Mouse (Mus musculus): Measurements from ENCODE around the gene Fam32a. TPM values are rescaled to one million over a fixed set of nuclear protein-coding genes. Genes with fewer than 3 reads are reported as not detected.

Gene Fam32a
- polyA plus RNA-seq, 1 experiment from 2014 or later, result 76.0 TPM

GRCm38 (mm10) chr8:72208582-72208981 is 10.9 kb upstream of the Fam32a start:
- Histone ChIP-seq H3K9me3 (ENCODE audit: control insufficient read depth, low read length) (peaks cover under 1% of the 10 kb centered on the region; the same call in 1 of the 2 replicates), H3K27me3 (ENCODE audit: control insufficient read depth, insufficient read depth, low read length) (no peaks in the 10 kb centered on the region), H3K27ac (ENCODE audit: low read depth, low read length) (no peak overlapping the region), H3K4me3 (ENCODE audit: low read depth, low read length) (no peak overlapping the region), H3K36me3 (ENCODE audit: control insufficient read depth, insufficient read depth, low read length) (no peaks in the 10 kb centered on the region), H3K4me2 (ENCODE audit: low read depth, low read length, severe bottlenecking) (no peak overlapping the region), H3K4me1 (replicated peaks; ENCODE audit: control insufficient read depth, insufficient read depth, low read length) (no peaks in the 10 kb centered on the region), H3K9ac (ENCODE audit: low read length) (no peak overlapping the region)
- WGBS, result 73% methylated on average over 1 of the region's 1 CpGs
- no peak for DNase-seq (ENCODE audit: low spot score)
- no peak for ATAC-seq (replicated peaks; ENCODE audit: low FRiP score)

- ATAC-seq (replicated peaks; ENCODE audit: low FRiP score) (no peak), DNase-seq (ENCODE audit: low spot score) (no peak)
- Histone ChIP-seq H3K4me1 (replicated peaks; ENCODE audit: control insufficient read depth, insufficient read depth, low read length) (no peaks in the 10 kb centered on the region), H3K36me3 (ENCODE audit: control insufficient read depth, insufficient read depth, low read length) (no peaks in the 10 kb centered on the region), H3K27me3 (ENCODE audit: control insufficient read depth, insufficient read depth, low read length) (no peaks in the 10 kb centered on the region), H3K9me3 (ENCODE audit: control insufficient read depth, low read length) (no peaks in the 10 kb centered on the region), H3K4me3 (ENCODE audit: low read depth, low read length) (no peak overlapping the region), H3K27ac (ENCODE audit: low read depth, low read length) (no peak overlapping the region), H3K9ac (ENCODE audit: low read length) (no peak overlapping the region), H3K4me2 (ENCODE audit: low read depth, low read length, severe bottlenecking) (no peak overlapping the region)
- 76% methylated on average over 4 of the region's 4 CpGs for WGBS
These were observed 9.3 kb upstream of the Fam32a start for GRCm38 (mm10) chr8:72210222-72210621.

GRCm38 (mm10) chr8:72210710-72211109 is 8.8 kb upstream of the Fam32a start:
- H3K27ac ChIP-seq (ENCODE audit: low read depth, low read length), result no peak overlapping the region
- no peaks in the 10 kb centered on the region for H3K4me1 ChIP-seq (replicated peaks; ENCODE audit: control insufficient read depth, insufficient read depth, low read length)
- no peak overlapping the region for H3K4me3 ChIP-seq (ENCODE audit: low read depth, low read length)
- no peaks in the 10 kb centered on the region for H3K36me3 ChIP-seq (ENCODE audit: control insufficient read depth, insufficient read depth, low read length)
- H3K27me3 ChIP-seq (ENCODE audit: control insufficient read depth, insufficient read depth, low read length), result no peaks in the 10 kb centered on the region
- no peak overlapping the region for H3K9ac ChIP-seq (ENCODE audit: low read length)
- DNase-seq (ENCODE audit: low spot score) (no peak), ATAC-seq (replicated peaks; ENCODE audit: low FRiP score) (no peak)
- H3K9me3 ChIP-seq (ENCODE audit: control insufficient read depth, low read length), result no peaks in the 10 kb centered on the region
- WGBS, result 88% methylated on average over 2 of the region's 2 CpGs
- H3K4me2 ChIP-seq (ENCODE audit: low read depth, low read length, severe bottlenecking), result no peak overlapping the region

- H3K4me1 ChIP-seq (replicated peaks; ENCODE audit: control insufficient read depth, insufficient read depth, low read length), result no peaks in the 10 kb centered on the region
- no peak overlapping the region for H3K9ac ChIP-seq (ENCODE audit: low read length)
- no peak overlapping the region for H3K4me3 ChIP-seq (ENCODE audit: low read depth, low read length)
- 78% methylated on average over 1 of the region's 1 CpGs for WGBS
- no peak overlapping the region for H3K4me2 ChIP-seq (ENCODE audit: low read depth, low read length, severe bottlenecking)
- no peaks in the 10 kb centered on the region for H3K9me3 ChIP-seq (ENCODE audit: control insufficient read depth, low read length)
- no peaks in the 10 kb centered on the region for H3K36me3 ChIP-seq (ENCODE audit: control insufficient read depth, insufficient read depth, low read length)
- no peaks in the 10 kb centered on the region for H3K27me3 ChIP-seq (ENCODE audit: control insufficient read depth, insufficient read depth, low read length)
- no peak overlapping the region for H3K27ac ChIP-seq (ENCODE audit: low read depth, low read length)
- ATAC-seq (replicated peaks; ENCODE audit: low FRiP score) (no peak), DNase-seq (ENCODE audit: low spot score) (no peak)
These were observed 7.7 kb upstream of the Fam32a start for GRCm38 (mm10) chr8:72211846-72212245.

- Histone ChIP-seq H3K36me3 (ENCODE audit: control insufficient read depth, insufficient read depth, low read length) (no peaks in the 10 kb centered on the region), H3K4me1 (replicated peaks; ENCODE audit: control insufficient read depth, insufficient read depth, low read length) (no peaks in the 10 kb centered on the region), H3K9me3 (ENCODE audit: control insufficient read depth, low read length) (no peaks in the 10 kb centered on the region), H3K4me2 (ENCODE audit: low read depth, low read length, severe bottlenecking) (no peak within 1 kb of the TSS), H3K9ac (ENCODE audit: low read length) (no peak within 1 kb of the TSS), H3K27ac (ENCODE audit: low read depth, low read length) (no peak within 1 kb of the TSS), H3K4me3 (ENCODE audit: low read depth, low read length) (no peak within 1 kb of the TSS), H3K27me3 (ENCODE audit: control insufficient read depth, insufficient read depth, low read length) (no peaks in the 10 kb centered on the region)
- 69% methylated on average over 4 of the region's 4 CpGs for WGBS
- DNase-seq (ENCODE audit: low spot score) (no peak), ATAC-seq (replicated peaks; ENCODE audit: low FRiP score) (no peak)
These were observed 6.8 kb upstream of the Fam32a start, which contains the start of gene Cib3 for GRCm38 (mm10) chr8:72212751-72213150. Cib3 (minus strand) TSS chr8:72212837.

GRCm38 (mm10) chr8:72213536-72213935 is 6.0 kb upstream of the Fam32a start, which contains the start of gene Gm11034:
Gm11034 (minus strand) TSS chr8:72213636.
- Histone ChIP-seq H3K4me2 (ENCODE audit: low read depth, low read length, severe bottlenecking) (no peak within 1 kb of the TSS), H3K9ac (ENCODE audit: low read length) (no peak within 1 kb of the TSS), H3K36me3 (ENCODE audit: control insufficient read depth, insufficient read depth, low read length) (no peaks in the 10 kb centered on the region), H3K4me1 (replicated peaks; ENCODE audit: control insufficient read depth, insufficient read depth, low read length) (no peaks in the 10 kb centered on the region), H3K9me3 (ENCODE audit: control insufficient read depth, low read length) (no peaks in the 10 kb centered on the region), H3K4me3 (ENCODE audit: low read depth, low read length) (no peak within 1 kb of the TSS), H3K27ac (ENCODE audit: low read depth, low read length) (no peak within 1 kb of the TSS), H3K27me3 (ENCODE audit: control insufficient read depth, insufficient read depth, low read length) (no peaks in the 10 kb centered on the region)
- no peak for DNase-seq (ENCODE audit: low spot score)
- ATAC-seq (replicated peaks; ENCODE audit: low FRiP score), result no peak
- WGBS, result 76% methylated on average over 4 of the region's 4 CpGs

GRCm38 (mm10) chr8:72215060-72215459 is 4.5 kb upstream of the Fam32a start:
- no peak overlapping the region for H3K4me2 ChIP-seq (ENCODE audit: low read depth, low read length, severe bottlenecking)
- H3K27ac ChIP-seq (ENCODE audit: low read depth, low read length), result no peak overlapping the region
- H3K9me3 ChIP-seq (ENCODE audit: control insufficient read depth, low read length), result no peaks in the 10 kb centered on the region
- no peak for ATAC-seq (replicated peaks; ENCODE audit: low FRiP score)
- no peak for DNase-seq (ENCODE audit: low spot score)
- H3K36me3 ChIP-seq (ENCODE audit: control insufficient read depth, insufficient read depth, low read length), result no peaks in the 10 kb centered on the region
- no peaks in the 10 kb centered on the region for H3K27me3 ChIP-seq (ENCODE audit: control insufficient read depth, insufficient read depth, low read length)
- no peaks in the 10 kb centered on the region for H3K4me1 ChIP-seq (replicated peaks; ENCODE audit: control insufficient read depth, insufficient read depth, low read length)
- WGBS, result 45% methylated on average over 2 of the region's 2 CpGs
- no peak overlapping the region for H3K9ac ChIP-seq (ENCODE audit: low read length)
- no peak overlapping the region for H3K4me3 ChIP-seq (ENCODE audit: low read depth, low read length)

GRCm38 (mm10) chr8:72215871-72216270 is 3.7 kb upstream of the Fam32a start:
- H3K27ac ChIP-seq (ENCODE audit: low read depth, low read length), result no peak overlapping the region
- ATAC-seq (replicated peaks; ENCODE audit: low FRiP score) (no peak), DNase-seq (ENCODE audit: low spot score) (no peak)
- no peaks in the 10 kb centered on the region for H3K27me3 ChIP-seq (ENCODE audit: control insufficient read depth, insufficient read depth, low read length)
- no peak overlapping the region for H3K9ac ChIP-seq (ENCODE audit: low read length)
- no peaks in the 10 kb centered on the region for H3K36me3 ChIP-seq (ENCODE audit: control insufficient read depth, insufficient read depth, low read length)
- no peak overlapping the region for H3K4me3 ChIP-seq (ENCODE audit: low read depth, low read length)
- WGBS, result 43% methylated on average over 1 of the region's 1 CpGs
- H3K9me3 ChIP-seq (ENCODE audit: control insufficient read depth, low read length), result no peaks in the 10 kb centered on the region
- H3K4me2 ChIP-seq (ENCODE audit: low read depth, low read length, severe bottlenecking), result no peak overlapping the region
- H3K4me1 ChIP-seq (replicated peaks; ENCODE audit: control insufficient read depth, insufficient read depth, low read length), result peaks cover 6% of the 10 kb centered on the region; the same call in 1 of the 2 replicates

GRCm38 (mm10) chr8:72218781-72219540 is 569 bp upstream of the Fam32a start:
- Histone ChIP-seq H3K4me2 (ENCODE audit: low read depth, low read length, severe bottlenecking) (peak overlapping the region; percentile 86; the same call in 1 of the 2 replicates), H3K4me1 (replicated peaks; ENCODE audit: control insufficient read depth, insufficient read depth, low read length) (peaks cover 6% of the 10 kb centered on the region; the same call in 1 of the 2 replicates), H3K9me3 (ENCODE audit: control insufficient read depth, low read length) (no peaks in the 10 kb centered on the region), H3K27ac (ENCODE audit: low read depth, low read length) (no peak overlapping the region), H3K36me3 (ENCODE audit: control insufficient read depth, insufficient read depth, low read length) (peaks cover 4% of the 10 kb centered on the region; the same call in 1 of the 2 replicates), H3K27me3 (ENCODE audit: control insufficient read depth, insufficient read depth, low read length) (no peaks in the 10 kb centered on the region), H3K9ac (ENCODE audit: low read length) (no peak overlapping the region), H3K4me3 (ENCODE audit: low read depth, low read length) (peak overlapping the region; percentile 69)
- WGBS, result 83% methylated on average over 9 of the region's 10 CpGs
- DNase-seq (ENCODE audit: low spot score) (no peak), ATAC-seq (replicated peaks; ENCODE audit: low FRiP score) (peak; percentile 3; the same call in 1 of the 2 replicates)
